Mouse (Mus musculus) left cerebral cortex, postnatal 4 days (tissue): ENCODE results near the gene Klhl20. TPM values are rescaled to one million over a fixed set of nuclear protein-coding genes. Genes with fewer than 3 reads are reported as not detected.

ENCODE experiments used
- DNase-seq: peaks from one replicate; pipeline ENCODE4 v3.0.0-alpha.2; 2022
- intact Hi-C: fragments of 180-260 bp; cut with DNase I; formaldehyde crosslinking; loops from one replicate; pipeline ENCODE4 v1.15.1; 2025
- total RNA-seq, 2 experiments: library from RNA; stranded (reverse); gene quantifications; 2 replicates each; pipeline ENCODE4 v1.2.3; 2021

Gene Klhl20
- total RNA-seq, 2 experiments from 2014 or later, result 24.1 to 26.2 TPM

DNA sequence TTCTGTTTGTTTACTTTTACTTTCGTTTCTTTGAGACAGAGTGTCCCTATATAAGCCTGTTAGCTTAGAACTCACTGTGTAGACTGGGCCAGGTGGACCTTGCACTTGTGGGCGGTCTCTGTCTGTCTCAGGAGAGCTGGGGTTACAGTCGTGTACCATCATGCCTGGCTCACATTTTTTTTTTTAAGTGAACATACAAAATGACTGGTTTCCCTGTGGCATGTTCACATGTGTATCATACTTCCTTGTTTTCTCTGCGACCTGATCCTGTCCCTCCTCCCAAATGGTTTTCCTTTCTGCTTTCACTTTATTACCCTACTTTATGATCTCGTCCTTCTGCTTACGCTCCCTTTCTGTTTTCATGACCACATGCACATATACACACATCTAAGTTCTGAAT lies 55.1 kb downstream of the Klhl20 start:
- no peak for DNase-seq
- intact Hi-C loops, result no loop called here

DNA sequence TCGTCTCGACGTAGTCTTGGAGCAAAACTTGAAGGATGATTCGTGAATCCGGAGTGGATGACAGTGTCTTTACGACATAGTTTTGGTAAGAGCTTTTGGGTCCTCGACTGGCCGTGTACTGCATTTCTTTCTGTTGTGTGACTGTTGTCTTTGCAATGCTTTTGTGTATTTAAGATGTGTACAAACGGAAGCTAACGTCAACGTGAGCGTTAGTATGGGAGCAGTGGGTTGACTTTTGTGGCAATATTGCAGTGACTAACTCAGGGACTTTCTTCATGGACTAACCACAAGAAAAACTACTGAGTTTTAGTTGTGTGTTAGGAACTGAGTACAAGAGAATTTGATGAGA lies 60.1 kb downstream of the Klhl20 start:
- DNase-seq, result no peak
- intact Hi-C loops, result no loop called here

DNA sequence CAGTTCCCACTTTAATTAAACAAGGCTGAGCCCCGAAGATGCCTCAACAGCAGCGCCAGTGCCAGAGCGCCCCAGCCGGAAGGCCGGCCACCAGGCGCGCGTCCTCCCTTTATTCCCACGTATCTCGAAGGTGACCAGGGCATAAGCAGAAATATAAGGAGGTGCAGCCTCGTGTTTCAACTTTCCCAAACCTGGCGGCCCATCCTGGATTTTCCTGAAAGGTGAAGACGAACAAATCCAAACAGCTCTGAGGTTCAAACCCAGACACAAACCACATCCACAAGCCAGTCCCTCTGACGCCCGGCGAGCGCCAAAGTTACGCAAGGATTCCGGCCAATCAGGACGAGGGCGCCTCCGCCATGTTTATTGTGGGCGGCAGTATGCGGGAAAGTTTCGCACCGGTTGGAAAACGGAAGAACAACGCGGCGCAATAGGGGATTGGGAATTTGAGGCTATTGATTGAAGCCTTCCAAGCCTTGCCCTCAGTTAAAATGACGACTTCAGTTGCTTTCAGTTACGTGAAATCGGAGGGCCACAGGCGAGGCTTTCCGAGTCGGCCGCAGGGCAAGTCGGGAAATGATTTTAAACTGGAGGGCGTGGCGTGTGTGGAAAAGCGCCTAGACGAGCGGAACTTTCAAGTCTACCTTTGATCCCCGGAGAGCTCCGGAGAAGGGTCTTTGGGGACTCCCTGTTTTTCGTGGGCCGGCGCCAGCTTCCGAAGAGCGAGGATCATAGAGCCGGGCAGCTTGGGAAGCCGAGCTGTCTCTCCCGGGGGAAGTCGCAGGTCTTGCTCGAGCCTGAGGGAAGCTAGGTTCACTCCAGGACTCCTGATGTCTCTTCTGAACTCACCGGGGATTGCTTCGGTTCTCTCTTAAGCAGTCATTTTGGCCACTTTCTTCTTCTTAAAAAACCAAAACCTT lies 60.7 kb downstream of the Klhl20 start, which contains the start of the genes Dars2 and Cenpl:
Gene Dars2, minus strand, starts transcription at position 307 of the 920 bp plus-strand sequence.
Gene Cenpl, plus strand, starts transcription at position 362 of the 920 bp plus-strand sequence.
- intact Hi-C loops, result no loop called here
- DNase-seq, result peak; percentile 96

DNA sequence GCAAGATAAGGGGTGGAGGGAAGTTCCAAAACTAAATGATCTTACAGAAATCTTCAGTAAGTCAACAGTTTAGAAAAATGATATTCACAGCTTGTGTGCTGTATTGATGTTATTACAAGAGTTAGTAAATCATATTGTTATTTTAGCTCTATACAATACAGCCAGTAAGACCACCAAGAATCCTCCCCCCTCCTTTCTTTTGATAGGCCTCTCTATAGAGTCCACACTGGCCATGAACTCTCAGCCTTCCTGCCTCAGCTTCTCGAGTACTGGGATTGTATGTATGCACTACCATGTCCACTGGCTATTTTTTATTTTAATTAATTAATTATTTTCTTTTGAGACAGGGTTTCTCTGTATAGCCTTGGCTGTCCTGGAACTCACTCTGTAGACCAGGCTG lies 68.0 kb downstream of the Klhl20 start:
- intact Hi-C loops, result no loop called here
- no peak for DNase-seq

DNA sequence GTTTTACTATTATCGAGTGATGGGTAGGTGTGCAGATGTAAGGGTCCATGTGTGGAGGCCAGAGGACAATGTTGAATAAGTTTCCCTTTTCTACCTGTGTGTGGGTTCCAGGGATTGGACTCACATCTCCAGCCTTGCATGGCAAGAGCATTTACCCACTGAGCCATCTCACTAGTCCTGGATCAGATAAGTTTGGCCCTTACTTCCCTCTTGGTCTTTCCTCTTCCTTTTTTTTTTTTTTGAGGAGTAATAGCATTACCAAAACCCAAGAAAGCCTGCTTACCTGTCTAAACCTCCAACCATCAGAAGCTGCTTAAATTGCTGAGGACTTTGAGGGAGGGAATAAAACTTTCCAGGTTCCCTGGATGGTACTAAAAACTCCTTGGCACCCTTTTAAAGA lies 74.1 kb downstream of the Klhl20 start:
- DNase-seq, result no peak
- intact Hi-C loops, result no loop called here

DNA sequence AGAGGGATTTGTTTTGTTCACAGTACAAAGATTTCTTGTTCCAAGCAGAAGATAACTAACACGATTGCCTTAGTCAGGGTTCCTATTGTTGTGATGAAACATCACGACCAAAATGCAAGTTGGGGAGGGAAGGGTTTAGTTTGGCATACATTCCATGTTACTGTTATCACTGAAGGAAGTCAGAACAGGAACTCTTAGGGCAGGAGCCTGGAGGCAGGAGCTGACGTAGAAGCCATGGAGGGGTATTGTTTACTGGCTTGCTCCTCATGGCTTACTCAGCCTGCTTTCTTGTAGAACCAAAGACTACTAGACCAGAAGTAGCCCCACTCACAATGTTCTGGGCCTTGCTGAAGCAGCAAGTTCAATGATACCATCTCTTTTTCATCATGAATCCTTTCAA lies 84.3 kb downstream of the Klhl20 start:
- intact Hi-C loops, result no loop called here

DNA sequence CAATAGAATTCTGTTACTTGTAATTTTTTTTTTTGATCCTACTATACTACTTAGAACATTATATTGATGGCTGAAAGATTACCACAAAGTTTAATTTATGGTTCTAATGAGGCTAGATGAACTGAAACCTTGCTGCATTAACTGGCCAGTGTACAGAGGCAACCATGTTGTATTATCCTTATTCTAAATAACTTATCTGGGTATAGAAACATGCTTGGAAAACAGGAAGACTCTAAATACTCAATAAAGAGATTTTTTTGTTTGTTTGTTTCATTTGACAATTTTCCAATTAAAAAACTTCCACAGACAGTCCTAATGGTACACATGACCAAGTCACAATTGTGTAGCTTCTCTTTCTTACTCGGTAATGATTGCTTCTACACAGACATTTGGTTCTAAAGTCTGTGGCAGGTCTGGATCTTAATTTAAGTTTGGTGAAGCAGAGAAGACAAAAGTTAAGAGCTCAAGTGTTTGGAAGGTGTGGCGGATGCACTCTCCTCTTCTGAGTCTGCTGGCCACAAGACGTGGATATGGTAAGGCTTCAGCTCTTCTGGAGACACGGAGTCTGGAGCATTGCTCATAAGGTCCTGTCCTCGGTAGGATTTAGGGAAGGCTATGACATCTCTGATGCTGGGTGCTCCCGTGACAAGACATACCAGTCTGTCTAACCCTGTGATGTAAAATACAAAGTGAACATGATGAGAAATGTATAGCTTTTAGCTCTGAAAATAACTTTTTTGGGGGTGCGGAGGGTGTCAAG lies 89.9 kb downstream of the Klhl20 start:
- no peak for DNase-seq
- intact Hi-C loops, result no loop called here

More for the DNA sequence above, 84.3 kb downstream of the Klhl20 start:
- no peak for DNase-seq

DNA sequence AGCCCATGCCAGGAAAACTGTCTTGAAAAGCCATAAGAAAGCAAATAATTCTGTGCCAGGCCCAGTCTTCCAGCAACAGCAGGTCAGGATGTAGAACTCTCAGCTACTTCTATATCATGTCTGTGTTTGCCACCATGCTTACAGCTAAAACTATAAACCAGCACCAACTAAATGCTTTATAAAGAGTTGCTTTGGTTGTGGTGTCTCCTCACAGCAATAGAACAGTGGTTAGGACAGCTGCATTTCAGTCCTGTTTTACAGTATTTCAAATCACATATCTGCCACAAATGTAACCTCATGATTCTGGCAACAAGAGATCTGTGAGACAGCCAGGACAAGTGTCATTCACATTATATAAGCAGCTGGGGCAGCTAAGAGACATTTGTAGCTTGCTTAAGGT lies 90.5 kb downstream of the Klhl20 start:
- no peak for DNase-seq
- intact Hi-C loops, result no loop called here

DNA sequence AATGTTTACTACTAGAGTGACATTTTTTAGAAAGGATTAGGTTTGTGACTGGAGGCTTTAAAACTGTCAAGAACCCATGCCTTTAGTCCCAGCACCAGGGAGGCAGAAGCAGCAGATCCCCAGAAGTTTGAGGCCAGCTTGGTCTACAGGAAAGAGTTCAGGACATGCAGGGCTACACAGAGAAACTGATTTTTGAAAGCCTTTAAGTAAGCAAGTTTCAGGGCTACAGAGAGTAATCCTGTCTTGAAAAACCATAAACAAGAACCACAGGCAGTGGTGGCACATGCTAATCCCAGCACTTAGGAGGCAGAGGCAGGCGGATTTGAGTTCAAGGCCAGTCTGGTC lies 90.9 kb downstream of the Klhl20 start:
- intact Hi-C loops, result no loop called here
- DNase-seq, result no peak

DNA sequence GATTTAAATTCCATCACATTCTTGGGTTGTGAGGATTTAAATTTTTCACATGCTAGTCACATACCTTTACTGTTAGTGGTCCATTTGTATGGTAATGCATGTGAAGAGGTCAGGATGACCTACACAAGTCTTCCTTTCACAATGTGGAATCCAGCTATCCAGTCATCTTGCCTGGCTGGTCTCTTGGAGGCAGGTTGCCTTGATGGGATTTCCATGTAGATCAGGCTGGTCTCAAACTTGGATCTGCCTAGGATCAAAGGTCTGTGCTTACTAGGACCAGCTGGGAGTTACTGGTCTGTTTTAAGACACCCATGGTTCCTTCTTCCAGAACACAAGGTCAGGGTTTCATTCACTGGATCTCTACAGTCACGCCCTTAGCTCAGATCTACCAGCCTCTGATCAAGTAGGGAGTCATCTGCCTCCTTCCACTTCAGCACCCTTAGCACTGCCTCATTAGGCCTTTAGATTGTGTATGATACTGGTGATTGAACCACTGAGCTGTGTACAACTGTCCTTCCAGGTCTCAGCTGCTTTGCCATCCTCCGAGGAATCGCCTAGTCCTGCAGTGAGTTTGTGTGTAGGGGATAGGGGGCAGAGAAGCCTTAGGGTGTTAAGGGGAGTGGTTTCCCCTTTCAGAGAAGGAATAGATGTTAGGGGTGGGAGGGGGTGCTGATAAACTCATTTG lies 91.4 kb downstream of the Klhl20 start:
- intact Hi-C loops, result no loop called here
- no peak for DNase-seq

DNA sequence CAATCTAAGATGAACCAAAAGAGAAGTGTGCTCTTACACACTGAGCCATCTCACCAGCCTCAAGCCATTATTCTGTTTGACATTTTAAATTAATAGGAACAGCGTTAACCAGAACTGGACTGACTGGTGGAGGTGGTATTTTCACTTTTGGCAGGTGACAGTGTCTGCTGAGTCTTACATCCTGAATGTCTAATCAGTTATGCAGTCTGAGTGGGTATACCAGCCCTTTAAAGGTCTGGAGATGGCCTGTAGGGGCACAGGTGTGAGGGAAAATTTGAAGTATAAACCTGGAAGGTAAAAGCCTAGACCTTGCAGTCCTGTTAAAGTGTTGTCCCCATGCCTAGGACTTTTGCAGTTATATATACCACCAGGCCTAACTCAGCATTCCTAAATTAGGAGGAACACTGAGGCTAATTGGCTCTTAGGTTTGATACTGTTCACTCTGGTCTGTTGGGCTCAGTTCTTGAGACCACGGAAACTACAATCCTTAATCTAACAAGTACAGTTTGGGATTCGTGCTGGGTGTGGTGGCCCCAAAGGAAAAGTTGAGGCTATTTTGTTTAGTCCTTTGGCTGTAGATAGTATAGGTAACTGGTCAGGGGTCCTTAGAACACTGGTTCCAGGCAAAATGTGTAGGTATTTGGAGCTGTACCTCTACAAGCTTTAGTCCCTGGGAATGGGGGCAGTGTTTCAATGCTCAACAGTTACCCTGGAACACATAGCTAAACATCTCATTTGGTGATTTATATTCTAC lies 92.2 kb downstream of the Klhl20 start:
- no peak for DNase-seq
- intact Hi-C loops, result no loop called here

Other genes with a start within 250 kb of the Klhl20 start
- 10 to 100 TPM; 42.5 to 44.0 TPM for gene Rc3h1, start 225.1 kb downstream of the Klhl20 start, total RNA-seq
- under 1 TPM; 0.22 to 0.34 TPM for gene Serpinc1, start 152.9 kb downstream of the Klhl20 start, total RNA-seq
- 10 to 100 TPM; 39.2 to 46.5 TPM for gene Zbtb37, start 96.7 kb downstream of the Klhl20 start, total RNA-seq
- 10 to 100 TPM; 22.4 to 25.7 TPM for gene Dars2, start 60.9 kb downstream of the Klhl20 start, total RNA-seq
- 1 to 10 TPM; 3.5 to 4.7 TPM for gene Cenpl, start 60.8 kb downstream of the Klhl20 start, total RNA-seq
- gene Ankrd45, start 11.2 kb upstream of the Klhl20 start, total RNA-seq, result 10 to 100 TPM; 46.8 to 56.4 TPM
- not detected for gene Tex50, start 27.8 kb upstream of the Klhl20 start, total RNA-seq
- 100 to 1,000 TPM in 1 of 2 experiments, 10 to 100 TPM in 1; 97.9 to 112 TPM for gene Prdx6, start 119.7 kb upstream of the Klhl20 start, total RNA-seq